Mouse (Mus musculus): Measurements from ENCODE around the gene Pmp22. TPM values are rescaled to one million over a fixed set of nuclear protein-coding genes. Genes with fewer than 3 reads are reported as not detected.

The Pmp22 gene
- polyA plus RNA-seq (2012; rRNA removed) (3.8 and 4.2 TPM in 2 replicates), polyA plus RNA-seq (2014; fragmentation: Nextera tagmentation; extraction: Ambion mirVana) (12.4 TPM in 2 replicates)

DNA sequence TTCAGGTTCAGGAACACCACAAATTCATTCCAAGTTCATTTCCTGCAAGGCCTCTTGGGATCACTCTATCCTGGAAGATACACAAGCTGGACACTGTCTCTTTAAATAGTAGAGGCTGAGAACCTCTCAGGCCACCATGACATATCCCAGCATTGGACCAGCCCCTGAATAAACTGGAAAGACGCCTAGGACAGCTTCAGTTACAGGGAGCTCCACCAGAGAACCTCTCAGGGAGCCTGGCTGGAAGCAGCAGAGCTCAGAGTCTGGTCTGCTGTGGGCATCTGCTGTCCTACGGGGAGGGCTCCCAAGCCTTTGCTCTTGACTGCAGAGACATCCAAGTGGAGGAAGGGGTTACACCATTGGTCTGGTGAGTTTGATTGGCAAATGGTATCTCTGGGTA, at the start of gene Pmp22:
Gene Pmp22, plus strand, starts transcription at position 199 of the 400 bp plus-strand sequence.
- TF ChIP-seq EP300 (IDR thresholded peaks at IDR 0.05; ENCODE audit: low read depth) (no peak), CTCF (IDR thresholded peaks at IDR 0.05; ENCODE audit: low read depth) (no peak)
- H3K27me3 ChIP-seq (ENCODE audit: control insufficient read depth, insufficient read depth, low read length), result peaks cover 36% of the 10 kb centered on the region
- WGBS (ENCODE audit: insufficient replicate concordance), result 41% methylated on average over 2 of the region's 2 CpGs

DNA sequence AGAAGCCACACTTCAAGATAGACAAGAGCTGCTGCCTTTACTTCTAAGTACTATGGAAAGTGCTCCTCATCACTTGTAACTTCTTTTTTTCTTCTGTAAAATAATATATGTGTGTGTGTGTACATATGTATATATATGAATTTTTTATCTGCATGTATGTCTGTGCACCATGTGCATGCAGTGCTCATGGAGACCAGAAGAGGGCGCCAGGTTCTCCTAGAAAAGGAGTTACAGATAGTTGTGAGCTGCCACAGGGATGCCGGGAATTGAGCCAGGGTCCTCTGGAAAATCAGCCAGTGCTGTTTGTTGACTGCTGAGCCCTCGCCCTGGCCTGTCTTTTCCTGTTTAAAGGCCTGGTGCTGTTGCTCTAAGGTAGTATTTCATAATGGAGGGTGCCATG, 44.2 kb upstream of the Pmp22 start:
- DNase-seq (ENCODE audit: low read depth in 3 of 3, low spot score in 3 of 3) (no peak), ATAC-seq (ENCODE audit: insufficient read depth) (no peak)
- Histone ChIP-seq H3K4me2 (ENCODE audit: low read depth) (no peak overlapping the region), H3K9me3 (ENCODE audit: control insufficient read depth, low read length) (no peaks in the 10 kb centered on the region), H3K36me3 (replicated peaks; ENCODE audit: control insufficient read depth, insufficient read depth, low read depth) (no peaks in the 10 kb centered on the region), H3K9ac (replicated peaks) (no peak overlapping the region), H3K27ac (no peak overlapping the region), H3K4me3 (ENCODE audit: insufficient read depth in 1 of 2, low read depth in 2 of 2, low read length in 2 of 2) (no peak overlapping the region), H3K4me1 (replicated peaks; ENCODE audit: control insufficient read depth in 2 of 2, insufficient read depth in 2 of 2, low read length in 1 of 2) (no peaks in the 10 kb centered on the region), H3K27me3 (ENCODE audit: control insufficient read depth, insufficient read depth, low read length) (no peaks in the 10 kb centered on the region)
- TF ChIP-seq CTCF (IDR thresholded peaks at IDR 0.05; ENCODE audit: low read depth) (peak; percentile 33; the same call in 1 of the 2 replicates), EP300 (IDR thresholded peaks at IDR 0.05; ENCODE audit: low read depth) (no peak)
- 57% methylated on average over 3 of the region's 3 CpGs for WGBS (ENCODE audit: insufficient replicate concordance)

More for the DNA sequence above, at the start of gene Pmp22:
- H3K27ac ChIP-seq, result no peak within 1 kb of the TSS
- H3K36me3 ChIP-seq (replicated peaks; ENCODE audit: control insufficient read depth, insufficient read depth, low read depth), result no peaks in the 10 kb centered on the region
- H3K9me3 ChIP-seq (ENCODE audit: control insufficient read depth, low read length), result no peaks in the 10 kb centered on the region
- no peak within 1 kb of the TSS for H3K9ac ChIP-seq (replicated peaks)
- ATAC-seq (ENCODE audit: insufficient read depth) (no peak), DNase-seq (ENCODE audit: low read depth in 3 of 3, low spot score in 3 of 3) (no peak)
- no peak within 1 kb of the TSS for H3K4me2 ChIP-seq (ENCODE audit: low read depth)
- H3K4me3 ChIP-seq (ENCODE audit: insufficient read depth in 1 of 2, low read depth in 2 of 2, low read length in 2 of 2), result no peak within 1 kb of the TSS
- H3K4me1 ChIP-seq (replicated peaks; ENCODE audit: control insufficient read depth in 2 of 2, insufficient read depth in 2 of 2, low read length in 1 of 2), result 0 out of 4 replicates have a peak, but pooled peaks cover 0 to 2% of the 10 kb centered on the region in 2 experiments

DNA sequence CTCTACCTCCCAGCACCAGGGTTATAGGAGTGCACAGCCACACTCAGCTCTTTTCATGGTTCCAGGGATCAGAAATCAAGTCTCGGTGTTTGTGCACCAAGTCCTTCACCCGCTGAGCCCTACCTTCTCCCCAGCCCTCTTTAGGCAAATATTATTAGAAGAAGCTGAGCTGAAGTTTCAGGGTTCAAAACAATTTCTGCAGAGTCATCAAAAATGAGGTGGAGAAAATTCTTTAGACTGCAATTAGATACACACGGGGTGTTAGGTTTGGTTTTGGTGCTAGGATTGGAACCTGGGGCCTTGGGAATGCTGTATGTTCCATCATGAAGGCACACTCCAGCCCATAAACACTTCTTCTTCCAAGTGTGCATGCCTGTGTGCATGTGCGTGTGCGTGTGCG, 40.1 kb upstream of the Pmp22 start:
- TF ChIP-seq EP300 (IDR thresholded peaks at IDR 0.05; ENCODE audit: low read depth) (no peak), CTCF (IDR thresholded peaks at IDR 0.05; ENCODE audit: low read depth) (no peak)
- Histone ChIP-seq H3K4me3 (ENCODE audit: insufficient read depth in 1 of 2, low read depth in 2 of 2, low read length in 2 of 2) (no peak overlapping the region), H3K9ac (replicated peaks) (no peak overlapping the region), H3K4me2 (ENCODE audit: low read depth) (no peak overlapping the region), H3K27ac (no peak overlapping the region), H3K27me3 (ENCODE audit: control insufficient read depth, insufficient read depth, low read length) (no peaks in the 10 kb centered on the region), H3K36me3 (replicated peaks; ENCODE audit: control insufficient read depth, insufficient read depth, low read depth) (no peaks in the 10 kb centered on the region), H3K4me1 (replicated peaks; ENCODE audit: control insufficient read depth in 2 of 2, insufficient read depth in 2 of 2, low read length in 1 of 2) (no peaks in the 10 kb centered on the region), H3K9me3 (ENCODE audit: control insufficient read depth, low read length) (no peaks in the 10 kb centered on the region)
- no peak for DNase-seq (ENCODE audit: low read depth in 3 of 3, low spot score in 3 of 3)
- 76% methylated on average over 6 of the region's 6 CpGs for WGBS (ENCODE audit: insufficient replicate concordance)
- ATAC-seq (ENCODE audit: insufficient read depth), result no peak

DNA sequence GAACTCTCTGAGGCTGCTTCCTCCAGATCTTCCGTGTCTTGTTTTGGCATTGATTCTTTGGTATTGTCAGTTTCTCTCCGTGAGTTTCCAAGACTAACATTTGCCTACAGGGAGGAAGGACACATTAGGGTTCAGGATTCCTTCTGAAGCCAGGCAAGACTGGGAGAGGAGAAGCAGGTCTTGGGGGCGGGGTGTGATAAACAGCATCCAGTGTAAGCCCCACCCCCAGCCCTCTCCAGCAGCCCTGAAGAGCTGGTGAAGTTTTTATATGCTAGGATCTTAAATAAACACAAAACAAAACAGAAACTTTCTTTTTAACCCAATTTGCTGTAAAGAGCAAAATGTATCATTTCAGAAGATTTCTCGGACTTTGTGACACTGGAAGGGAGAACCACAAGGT, 38.6 kb upstream of the Pmp22 start:
- ATAC-seq (ENCODE audit: insufficient read depth) (no peak), DNase-seq (ENCODE audit: low read depth in 3 of 3, low spot score in 3 of 3) (no peak)
- 24% methylated on average over 4 of the region's 4 CpGs for WGBS (ENCODE audit: insufficient replicate concordance)
- no peaks in the 10 kb centered on the region for H3K36me3 ChIP-seq (replicated peaks; ENCODE audit: control insufficient read depth, insufficient read depth, low read depth)
- H3K4me2 ChIP-seq (ENCODE audit: low read depth), result no peak overlapping the region
- H3K27me3 ChIP-seq (ENCODE audit: control insufficient read depth, insufficient read depth, low read length), result no peaks in the 10 kb centered on the region
- no peaks in the 10 kb centered on the region for H3K9me3 ChIP-seq (ENCODE audit: control insufficient read depth, low read length)
- H3K27ac ChIP-seq, result no peak overlapping the region
- no peaks in the 10 kb centered on the region for H3K4me1 ChIP-seq (replicated peaks; ENCODE audit: control insufficient read depth in 2 of 2, insufficient read depth in 2 of 2, low read length in 1 of 2)
- TF ChIP-seq CTCF (IDR thresholded peaks at IDR 0.05; ENCODE audit: low read depth) (no peak), EP300 (IDR thresholded peaks at IDR 0.05; ENCODE audit: low read depth) (no peak)
- H3K4me3 ChIP-seq (ENCODE audit: insufficient read depth in 1 of 2, low read depth in 2 of 2, low read length in 2 of 2), result no peak overlapping the region
- no peak overlapping the region for H3K9ac ChIP-seq (replicated peaks)

DNA sequence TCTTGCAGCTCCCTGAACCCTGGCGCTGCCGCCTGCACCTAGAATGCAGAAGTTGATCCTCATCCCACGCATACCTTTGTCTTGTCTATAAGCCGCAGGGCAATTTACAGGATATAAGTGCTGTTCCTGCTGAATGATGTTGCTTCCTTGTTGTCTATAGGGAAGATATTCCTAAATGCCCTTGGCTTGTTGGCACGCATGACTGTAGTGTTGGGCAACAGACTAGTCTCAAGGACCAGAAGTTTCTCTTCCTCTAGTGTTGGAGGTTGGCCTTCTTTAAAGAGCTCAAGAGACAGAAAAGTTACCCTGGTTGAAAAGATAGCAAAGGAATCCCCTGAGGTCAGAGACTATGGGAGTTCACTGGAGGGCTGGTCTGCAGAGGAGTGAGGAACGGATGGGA, 37.8 kb upstream of the Pmp22 start:
- TF ChIP-seq CTCF (IDR thresholded peaks at IDR 0.05; ENCODE audit: low read depth), result no peak
- no peak for TF ChIP-seq EP300 (IDR thresholded peaks at IDR 0.05; ENCODE audit: low read depth)
- WGBS (ENCODE audit: insufficient replicate concordance), result 67% methylated on average over 6 of the region's 6 CpGs
- ATAC-seq (ENCODE audit: insufficient read depth) (no peak), DNase-seq (ENCODE audit: low read depth in 3 of 3, low spot score in 3 of 3) (no peak)
- H3K4me1 ChIP-seq (replicated peaks; ENCODE audit: control insufficient read depth in 2 of 2, insufficient read depth in 2 of 2, low read length in 1 of 2), result no peaks in the 10 kb centered on the region
- H3K36me3 ChIP-seq (replicated peaks; ENCODE audit: control insufficient read depth, insufficient read depth, low read depth), result no peaks in the 10 kb centered on the region
- H3K4me2 ChIP-seq (ENCODE audit: low read depth), result no peak overlapping the region
- no peaks in the 10 kb centered on the region for H3K9me3 ChIP-seq (ENCODE audit: control insufficient read depth, low read length)
- H3K27me3 ChIP-seq (ENCODE audit: control insufficient read depth, insufficient read depth, low read length), result no peaks in the 10 kb centered on the region
- no peak overlapping the region for H3K9ac ChIP-seq (replicated peaks)
- no peak overlapping the region for H3K4me3 ChIP-seq (ENCODE audit: insufficient read depth in 1 of 2, low read depth in 2 of 2, low read length in 2 of 2)
- H3K27ac ChIP-seq, result no peak overlapping the region

All from liver, embryonic 14.5 days (tissue).